Mouse (Mus musculus) cortical plate, adult 2 months (tissue): ENCODE results near the gene Nabp1.

Experiments
- CTCF ChIP-seq: fragments of 200-500 bp; IDR thresholded peaks from 2 replicates; pipeline ENCODE4 v1.5.1; 2011; ENCODE audit warnings: mild to moderate bottlenecking, control low read depth, low read length; ENCODE audit not compliant: insufficient read depth; ENCODE audit errors: extremely low read depth
- POLR2A ChIP-seq: fragments of 200-500 bp; IDR thresholded peaks from 2 replicates; pipeline ENCODE4 v1.6.1; 2011; ENCODE audit warnings: mild to moderate bottlenecking, low read length, control low read depth; ENCODE audit not compliant: insufficient read depth; ENCODE audit errors: extremely low read depth

DNA sequence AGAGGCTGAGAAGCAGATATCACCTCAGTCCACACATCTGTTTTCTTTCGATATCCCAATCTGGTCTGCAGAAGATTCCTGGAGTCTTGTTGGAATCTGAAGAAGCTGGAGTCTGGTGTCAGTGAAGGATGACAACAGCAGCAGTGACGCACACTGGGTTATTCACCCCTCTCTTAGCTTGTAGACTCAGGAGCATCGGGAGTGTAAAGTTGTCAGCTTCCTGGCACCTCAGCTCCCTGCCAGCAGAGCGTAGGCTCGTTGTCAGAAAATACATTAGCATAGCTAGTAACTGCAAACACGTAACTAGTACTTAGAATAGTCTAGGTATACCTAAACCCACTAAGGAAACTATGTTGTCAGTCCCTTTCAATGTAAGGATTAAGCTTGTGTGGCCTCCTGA lies 20.1 kb downstream of the Nabp1 start:
- TF ChIP-seq CTCF (no peak), POLR2A (no peak)
